Mouse (Mus musculus) T-helper 1 cell (primary cell): ENCODE measurements at regions not wholly inside any gene's neighbourhood (a gene's known extent, or its start where the extent isn't known, plus 50 kb on each side); places are given as distances from the start of the nearest gene placed in this dataset.

Source experiments
- in situ Hi-C: fragments of 300-600 bp; cut with MboI, MseI; formaldehyde crosslinking; loops from one replicate; pipeline ENCODE4 v1.15.1; 2025; ENCODE audit warnings: high pct_unique_total_duplicates

GRCm38 (mm10) chr4:54161337-54161993 lies 335.6 kb downstream of the Tmem38b start:
- in situ Hi-C loops, result no loop called here

GRCm38 (mm10) chr4:54162308-54162707 lies 336.5 kb downstream of the Tmem38b start:
- in situ Hi-C loops, result no loop called here

GRCm38 (mm10) chr4:54170202-54170931 lies 344.5 kb downstream of the Tmem38b start:
- in situ Hi-C loops, result no loop called here

- in situ Hi-C loops, result no loop called here
Observed at GRCm38 (mm10) chr4:54184213-54184612, 358.4 kb downstream of the Tmem38b start.

GRCm38 (mm10) chr4:54195734-54196133 lies 369.9 kb downstream of the Tmem38b start:
- in situ Hi-C loops, result no loop called here

GRCm38 (mm10) chr4:54202440-54202839 lies 376.6 kb downstream of the Tmem38b start:
- in situ Hi-C loops, result no loop called here

GRCm38 (mm10) chr4:54224572-54224971 lies 398.7 kb downstream of the Tmem38b start:
- in situ Hi-C loops, result no loop called here
